Mouse (Mus musculus) cerebellum, adult 9-11 months (tissue): ENCODE measurements around the gene Gm5796.
"Not testable (repeated sequence)": the region's sequence is repeated elsewhere in the genome, so short reads cannot be mapped to it uniquely, and the experiment has no call there.

Experiments
- DNase-seq: peaks from one replicate; pipeline ENCODE4 v3.0.0; 2022

Gene Gm5796

GRCm38 (mm10) chr14:4023641-4024040, at the start of gene Gm5796:
Gm5796 (plus strand) TSS chr14:4023941.
- not testable (repeated sequence) for DNase-seq

GRCm38 (mm10) chr14:3998094-3998493, 25.6 kb upstream of the Gm5796 start, which contains the start of gene Gm3099:
Gm3099 (plus strand) TSS chr14:3998394.
- not testable (repeated sequence) for DNase-seq

GRCm38 (mm10) chr14:4083820-4084219, 60.1 kb downstream of the Gm5796 start, which contains the start of gene Gm3115:
Gm3115 (plus strand) TSS chr14:4084120.
- DNase-seq = not testable (repeated sequence)
